Mouse (Mus musculus) large intestine, adult 2 months (tissue): ENCODE data around the gene Fgd3. TPM values are rescaled to one million over a fixed set of nuclear protein-coding genes. Genes with fewer than 3 reads are reported as not detected.

Source experiments
- DNase-seq: peaks from one replicate; pipeline ENCODE4 v3.0.0-alpha.2; 2012; ENCODE audit warnings: low read depth, low spot score
- whole genome bisulfite sequencing: fragments of 180-500 bp; shearing (Covaris S2); methylation state at CpG from one replicate; pipeline ENCODE4 v1.1.7; 2018; 5-methylcytosine and 5-hydroxymethylcytosine counted together
- polyA plus RNA-seq: library from polyadenylated mRNA; depleted of rRNA; stranded (reverse); fragments of >200 nt; gene quantifications from 2 replicates; pipeline ENCODE4 v1.2.3, GENCODE M21; 2012

Fgd3 gene
- polyA plus RNA-seq, 1 experiment = 3.0 TPM

DNA sequence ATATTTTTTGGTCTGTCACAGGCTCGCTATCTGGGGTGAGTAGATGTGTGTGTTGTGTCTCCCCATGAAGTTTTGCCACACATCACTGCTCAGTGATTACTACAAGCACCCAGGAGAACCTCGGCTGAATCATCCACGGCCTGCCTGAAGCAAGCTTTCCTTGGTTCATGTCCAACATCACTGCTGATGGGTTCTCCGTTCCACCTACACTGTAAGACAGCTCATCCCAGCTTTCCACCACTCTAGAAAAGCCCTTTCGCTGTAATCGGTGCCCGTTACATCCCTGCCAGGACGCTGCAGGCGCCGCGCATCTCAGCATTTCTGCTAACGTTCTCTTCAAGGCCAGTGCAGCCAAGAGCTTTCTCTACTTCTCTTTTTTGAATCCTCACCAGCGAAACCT, 67.4 kb downstream of the Fgd3 start:
- DNase-seq = no peak
- WGBS = 83% methylated on average over 13 of the region's 13 CpGs

DNA sequence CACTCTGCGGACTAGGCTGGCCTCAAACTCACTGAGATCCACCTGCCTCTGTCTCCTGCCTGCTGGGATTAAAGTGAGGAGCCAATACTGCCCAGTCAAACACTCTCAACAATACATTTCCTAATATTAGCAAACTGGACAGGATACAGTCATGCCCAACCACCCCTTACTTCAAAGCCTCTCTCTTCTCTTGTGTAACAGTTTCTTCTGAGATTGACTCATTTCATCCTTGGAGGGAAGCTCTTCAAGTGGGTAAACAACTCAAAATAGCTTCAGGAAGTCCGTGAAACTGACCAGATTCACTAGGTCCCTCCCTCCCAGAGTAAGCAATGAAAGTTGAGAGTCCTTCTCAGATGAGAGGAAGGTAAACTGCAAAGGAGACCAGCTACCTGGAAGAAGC, 68.0 kb downstream of the Fgd3 start:
- 51% methylated on average over 2 of the region's 2 CpGs for WGBS
- no peak for DNase-seq

DNA sequence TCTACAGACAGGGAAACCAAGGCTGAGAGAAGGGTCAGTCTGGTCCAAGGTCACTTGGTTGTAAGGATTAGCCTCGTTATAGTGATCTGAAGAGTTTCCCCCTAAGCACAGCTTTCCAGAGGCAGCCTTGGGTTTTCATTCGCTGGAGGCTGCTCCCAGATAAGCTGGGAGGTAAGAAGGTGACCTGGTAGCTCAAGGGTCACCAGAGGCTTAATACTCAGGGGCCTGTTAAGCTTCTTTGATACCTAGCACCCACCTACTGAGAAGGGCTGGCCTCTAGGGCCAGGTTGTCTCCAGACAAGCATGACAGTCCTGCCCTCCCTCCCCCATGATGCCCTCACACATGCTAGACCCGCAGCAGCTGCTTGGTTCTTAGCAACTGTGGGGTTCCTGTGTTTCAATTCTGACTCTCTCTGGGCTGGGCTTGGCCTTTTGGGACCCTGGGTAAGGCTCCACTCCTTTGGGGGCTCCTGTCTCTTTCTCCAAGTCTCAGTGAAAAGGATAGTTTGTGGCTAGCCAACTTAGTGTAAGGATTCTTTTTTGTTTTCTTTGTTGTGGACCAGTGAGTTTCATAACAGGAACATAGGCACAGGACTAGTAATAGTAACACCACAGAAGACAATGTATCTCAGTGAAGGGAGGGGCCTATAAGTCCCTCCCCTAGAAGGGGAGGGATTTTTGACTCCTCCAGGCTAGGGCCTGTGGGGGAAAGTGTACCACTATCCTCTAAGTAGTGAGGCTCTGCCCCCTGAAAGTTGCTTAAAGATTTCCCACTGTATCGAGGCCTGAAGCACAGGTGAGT, 69.2 kb downstream of the Fgd3 start:
- DNase-seq = no peak

DNA sequence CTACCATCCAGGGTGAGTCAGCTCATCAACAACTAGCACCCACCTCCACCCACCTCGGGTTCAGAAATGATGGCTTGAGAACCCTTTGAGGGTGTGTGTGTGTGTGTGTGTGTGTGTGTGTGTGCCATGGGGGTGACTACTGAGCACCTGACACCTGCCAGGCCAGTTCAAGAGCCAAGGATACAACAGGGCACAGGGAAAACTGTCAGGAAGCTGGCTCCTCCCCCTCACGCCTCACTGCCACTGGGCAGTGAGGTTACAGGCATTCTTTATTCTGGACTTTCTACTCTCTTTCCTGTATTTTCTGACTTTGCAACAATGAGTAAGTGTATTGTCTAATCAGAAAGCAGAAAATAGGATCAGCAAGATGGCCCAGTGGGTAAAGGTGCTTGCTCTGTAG, 70.5 kb downstream of the Fgd3 start:
- WGBS = 46% methylated on average over 2 of the region's 2 CpGs
- DNase-seq = no peak

More for the DNA sequence above, 69.2 kb downstream of the Fgd3 start:
- WGBS = 73% methylated on average over 4 of the region's 4 CpGs

GRCm38 (mm10) chr13:49248923-49249322, 71.2 kb downstream of the Fgd3 start:
- 46% methylated on average over 3 of the region's 3 CpGs for WGBS
- DNase-seq = no peak

DNA sequence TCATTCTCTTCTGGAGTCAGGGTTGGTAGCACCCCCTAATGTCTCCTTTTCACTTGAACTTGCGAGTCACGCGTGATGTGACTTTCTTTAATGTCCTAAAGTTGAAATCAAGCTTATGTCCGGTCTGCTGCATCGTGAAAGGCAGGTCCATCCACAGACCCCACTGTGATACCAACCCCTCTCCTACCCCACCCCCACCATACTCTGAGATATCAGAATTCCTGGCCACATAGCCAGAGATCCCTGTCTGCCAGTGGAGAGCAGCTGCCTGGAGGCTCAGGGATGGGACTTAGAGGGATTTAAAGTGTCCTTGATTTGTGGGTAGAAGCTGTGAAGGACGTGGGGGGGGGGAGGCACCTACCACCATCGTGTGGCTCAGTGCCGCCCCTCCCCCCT, 71.6 kb downstream of the Fgd3 start, which contains the start of gene Susd3:
Gene Susd3, minus strand, starts transcription at position 240 of the 396 bp plus-strand sequence.
- WGBS = 32% methylated on average over 7 of the region's 8 CpGs
- DNase-seq = no peak

- no peak for DNase-seq
- WGBS = 3% methylated on average over 58 of the region's 58 CpGs
These were observed 72.2 kb downstream of the Fgd3 start for GRCm38 (mm10) chr13:49247740-49248466.

DNA sequence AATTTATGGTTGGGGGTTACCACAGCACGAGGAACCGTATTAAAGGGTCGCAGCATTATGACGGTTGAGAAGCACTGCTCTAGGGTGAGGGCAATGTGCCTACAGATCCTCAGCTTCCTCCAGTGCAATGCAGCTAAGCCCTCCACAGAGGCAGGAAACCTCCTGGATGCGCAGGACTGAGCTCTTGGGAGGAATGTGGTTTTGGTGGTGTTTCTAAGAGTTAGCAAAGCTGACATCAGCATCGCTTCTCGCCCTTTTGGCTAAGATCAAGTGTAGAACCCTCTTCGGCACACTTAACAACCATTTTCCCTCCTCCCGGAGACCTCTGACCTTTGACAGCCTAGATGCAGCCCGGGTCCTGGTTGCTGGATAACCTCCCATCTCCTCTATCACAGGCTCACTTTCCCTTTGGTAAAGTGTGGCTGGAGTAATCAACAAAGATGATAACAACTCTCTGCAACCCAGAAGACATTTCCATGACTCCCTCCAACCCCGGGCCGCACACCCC, 72.8 kb downstream of the Fgd3 start:
- WGBS = 49% methylated on average over 12 of the region's 12 CpGs
- no peak for DNase-seq

DNA sequence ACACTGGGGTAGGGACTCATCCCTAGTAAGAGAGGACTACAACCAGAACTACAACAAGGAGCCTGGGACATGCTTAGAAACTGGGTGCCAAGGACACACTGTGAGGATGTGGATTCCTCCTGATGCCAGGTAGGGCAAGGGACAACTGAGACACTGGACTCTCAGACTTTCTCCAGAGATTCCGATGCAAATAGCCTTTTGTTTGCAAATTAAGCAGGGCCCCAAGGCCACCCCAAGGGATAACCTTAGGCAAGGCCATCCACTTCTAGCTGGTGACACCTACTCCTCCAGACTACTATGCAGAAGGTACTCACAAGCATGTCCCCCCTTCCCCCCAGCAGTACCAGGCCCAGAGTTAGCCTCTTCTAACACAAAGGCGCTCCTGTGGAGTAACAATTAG, 73.5 kb downstream of the Fgd3 start:
- no peak for DNase-seq
- WGBS = 94% methylated on average over 2 of the region's 2 CpGs

DNA sequence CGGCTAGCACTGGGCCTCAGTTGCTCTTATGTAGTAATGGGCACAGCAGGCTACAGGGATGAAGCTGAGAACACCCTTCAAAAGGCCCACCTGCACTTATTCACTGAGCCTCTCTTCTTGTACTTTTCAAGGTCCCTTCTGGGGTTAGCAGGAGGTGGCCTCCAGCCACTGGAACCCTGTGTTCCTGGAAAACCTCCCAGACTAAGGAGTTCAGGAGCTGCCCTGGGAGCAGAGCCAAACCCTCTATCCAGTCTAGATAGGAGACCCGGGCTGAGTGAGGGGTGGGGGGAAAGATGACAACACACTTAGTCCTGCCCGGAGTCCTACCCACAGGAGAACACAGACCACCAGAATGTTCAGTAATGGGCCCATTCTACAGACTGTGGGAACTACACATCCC, 74.1 kb downstream of the Fgd3 start:
- DNase-seq = no peak
- WGBS = 65% methylated on average over 3 of the region's 3 CpGs

DNA sequence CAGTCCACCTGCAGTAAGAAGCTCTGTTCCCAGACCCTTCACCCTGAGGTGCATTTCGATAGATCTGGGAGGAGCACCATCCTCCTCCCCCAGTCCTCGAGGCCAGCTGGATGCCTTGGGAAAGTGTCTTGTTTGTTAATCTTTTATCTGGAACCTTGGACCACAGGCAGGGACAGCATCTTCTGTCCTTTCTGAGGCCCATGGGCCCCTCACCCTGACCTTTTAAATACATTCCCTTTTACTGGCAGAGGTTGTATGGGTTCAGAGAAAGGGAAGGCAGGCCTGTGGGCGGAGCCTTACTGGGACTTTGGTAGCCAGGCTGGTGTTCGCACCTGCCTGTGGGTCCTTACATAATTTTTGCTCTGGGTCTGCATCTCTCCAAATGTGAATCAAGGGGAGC, 74.9 kb downstream of the Fgd3 start:
- 67% methylated on average over 4 of the region's 4 CpGs for WGBS
- no peak for DNase-seq

- 92% methylated on average over 2 of the region's 2 CpGs for WGBS
- no peak for DNase-seq
These were observed 76.6 kb downstream of the Fgd3 start for GRCm38 (mm10) chr13:49243492-49243891.

- no peak for DNase-seq
- WGBS = 61% methylated on average over 9 of the region's 9 CpGs
These were observed 77.6 kb downstream of the Fgd3 start for GRCm38 (mm10) chr13:49242321-49243065.

- no peak for DNase-seq
- WGBS = 95% methylated on average over 8 of the region's 8 CpGs
These were observed 81.4 kb downstream of the Fgd3 start for GRCm38 (mm10) chr13:49238737-49239136.

GRCm38 (mm10) chr13:49237617-49238016, 82.5 kb downstream of the Fgd3 start:
- no peak for DNase-seq
- 88% methylated on average over 8 of the region's 8 CpGs for WGBS

DNA sequence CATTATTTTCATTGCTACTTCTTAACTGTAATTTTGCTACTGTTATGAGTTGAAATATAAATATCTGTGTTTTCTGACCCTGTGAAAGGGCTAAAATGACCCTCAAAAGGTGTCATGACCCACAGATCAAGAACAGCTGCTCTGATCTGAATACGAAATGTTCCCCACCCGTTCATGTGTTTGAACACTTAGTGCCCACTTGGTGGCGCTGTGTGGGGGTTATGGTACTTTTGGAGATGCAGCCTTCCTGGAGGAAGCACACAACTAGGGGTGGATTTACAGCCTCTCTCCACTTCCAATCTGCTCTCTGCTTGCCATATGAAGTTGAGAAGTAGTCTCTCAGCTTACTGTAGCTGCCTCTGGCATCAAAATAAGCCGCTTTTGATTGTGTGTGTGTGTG, 85.4 kb downstream of the Fgd3 start:
- DNase-seq = no peak
- WGBS = 97% methylated on average over 4 of the region's 4 CpGs

- WGBS = 56% methylated on average over 8 of the region's 8 CpGs
- no peak for DNase-seq
These were observed 86.1 kb downstream of the Fgd3 start for GRCm38 (mm10) chr13:49233792-49234572.

DNA sequence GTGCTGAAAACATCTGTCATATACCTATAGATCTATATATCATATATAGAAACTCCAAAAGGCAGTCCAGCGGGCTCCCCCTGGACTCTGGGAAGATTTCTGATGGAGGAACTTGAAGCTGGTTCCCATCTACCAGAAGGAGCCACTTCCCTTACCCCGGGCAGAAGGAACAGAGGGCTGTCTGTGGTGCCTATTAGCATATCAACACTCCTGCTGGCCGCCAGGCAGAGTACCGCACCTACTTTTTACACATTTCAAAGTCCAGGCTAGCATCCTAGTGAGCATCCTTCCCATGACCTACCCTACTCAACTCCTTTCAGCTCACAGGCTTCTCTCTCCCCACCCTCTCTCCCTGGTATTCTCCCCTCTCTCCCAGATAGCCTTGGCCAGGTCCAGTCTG, 94.5 kb downstream of the Fgd3 start:
- 33% methylated on average over 4 of the region's 4 CpGs for WGBS
- DNase-seq = no peak

GRCm38 (mm10) chr13:49225159-49225558, 95.0 kb downstream of the Fgd3 start:
- no peak for DNase-seq
- 74% methylated on average over 3 of the region's 3 CpGs for WGBS
